Mouse (Mus musculus) E14TG2a.4 (cell line): ENCODE results near the gene Slc26a6.

Experiments
- H3K27me3 ChIP-seq: 2 replicates; pipeline ENCODE4 v1.6.1; 2014; ENCODE audit warnings: low read length, control low read depth; ENCODE audit not compliant: insufficient read depth
- H3K36me3 ChIP-seq: 2 replicates; pipeline ENCODE4 v1.6.1; 2014; ENCODE audit warnings: low read length, control low read depth; ENCODE audit not compliant: insufficient read depth
- H3K4me1 ChIP-seq: replicated peaks from 2 replicates; pipeline ENCODE4 v1.6.1; 2014; ENCODE audit warnings: low read depth, low read length, control low read depth
- H3K4me3 ChIP-seq: replicated peaks from 2 replicates; pipeline ENCODE4 v1.5.1; 2014; ENCODE audit warnings: mild to moderate bottlenecking, low read length
- H3K9me3 ChIP-seq: 2 replicates; pipeline ENCODE4 v1.6.1; 2014; ENCODE audit warnings: low read length, control low read depth
- CTCF ChIP-seq: conservative IDR thresholded peaks from 2 replicates; pipeline ENCODE4 v1.5.1; 2014; ENCODE audit warnings: low read length
- NANOG ChIP-seq: IDR thresholded peaks from 2 replicates; pipeline ENCODE4 v1.6.1; 2014; ENCODE audit warnings: borderline replicate concordance, low read length, mixed read lengths
- POU5F1 ChIP-seq: IDR thresholded peaks from 2 replicates; pipeline ENCODE4 v1.6.1; 2014; ENCODE audit warnings: low read length, borderline replicate concordance

The Slc26a6 gene

DNA sequence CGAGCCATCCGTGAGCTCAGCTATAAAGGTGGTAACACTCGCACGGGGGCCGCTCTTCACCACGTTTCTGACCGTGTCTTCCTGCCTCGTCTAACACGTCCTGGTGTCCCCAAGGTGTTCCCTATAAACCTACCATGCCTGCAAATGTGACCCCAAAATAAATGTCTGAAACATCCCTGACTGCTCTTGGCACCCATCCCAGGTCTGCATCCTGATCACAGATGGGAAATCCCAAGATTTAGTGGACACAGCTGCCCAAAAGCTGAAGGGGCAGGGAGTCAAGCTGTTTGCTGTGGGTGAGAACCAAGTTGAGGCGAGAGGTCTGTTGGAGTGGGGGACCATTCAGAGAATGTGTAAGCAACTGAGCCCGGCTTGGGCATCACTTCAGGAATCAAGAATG, 102.2 kb downstream of the Slc26a6 start:
- TF ChIP-seq NANOG (no peak), POU5F1 (no peak), CTCF (no peak)
- Histone ChIP-seq H3K4me3 (no peak overlapping the region), H3K4me1 (peaks cover 49% of the 10 kb centered on the region), H3K27me3 (peaks cover 42% of the 10 kb centered on the region), H3K36me3 (peaks cover 7% of the 10 kb centered on the region), H3K9me3 (no peaks in the 10 kb centered on the region)

DNA sequence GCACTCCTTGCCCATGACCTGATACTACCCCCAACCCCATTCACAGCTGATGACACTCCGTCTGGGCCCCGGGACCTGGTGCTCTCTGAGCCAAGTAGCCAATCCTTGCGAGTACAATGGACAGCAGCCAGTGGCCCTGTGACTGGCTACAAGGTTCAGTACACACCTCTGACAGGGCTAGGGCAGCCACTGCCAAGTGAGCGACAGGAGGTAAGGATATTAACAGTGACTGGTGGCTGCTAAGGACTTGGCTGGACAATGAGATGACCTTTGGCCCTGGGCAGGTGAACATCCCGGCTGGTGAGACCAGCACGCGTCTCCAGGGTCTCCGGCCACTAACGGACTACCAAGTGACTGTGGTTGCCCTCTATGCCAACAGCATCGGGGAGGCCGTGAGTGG, 102.8 kb downstream of the Slc26a6 start:
- H3K9me3 ChIP-seq = no peaks in the 10 kb centered on the region
- TF ChIP-seq POU5F1 (no peak), NANOG (no peak), CTCF (no peak)
- H3K36me3 ChIP-seq = peaks cover 5% of the 10 kb centered on the region; the same call in 1 of the 2 replicates
- peaks cover 53% of the 10 kb centered on the region for H3K4me1 ChIP-seq
- no peak overlapping the region for H3K4me3 ChIP-seq
- peaks cover 42% of the 10 kb centered on the region for H3K27me3 ChIP-seq
